Mouse (Mus musculus): Measurements from ENCODE around the gene Naga.
"Not testable (repeated sequence)": the region's sequence is repeated elsewhere in the genome, so short reads cannot be mapped to it uniquely, and the experiment has no call there.

Naga gene

GRCm38 (mm10) chr15:82338593-82339112 lies at the start of gene Naga, which contains the start of the genes Pheta2 and Smdt1:
TSS of gene Naga (minus strand) at chr15:82338925.
TSS of gene Pheta2 (plus strand) at chr15:82338942.
TSS of gene Smdt1 (plus strand) at chr15:82338959.
- peak; percentile 98 for DNase-seq (ENCODE audit: low spot score in 2 of 2)

DNA sequence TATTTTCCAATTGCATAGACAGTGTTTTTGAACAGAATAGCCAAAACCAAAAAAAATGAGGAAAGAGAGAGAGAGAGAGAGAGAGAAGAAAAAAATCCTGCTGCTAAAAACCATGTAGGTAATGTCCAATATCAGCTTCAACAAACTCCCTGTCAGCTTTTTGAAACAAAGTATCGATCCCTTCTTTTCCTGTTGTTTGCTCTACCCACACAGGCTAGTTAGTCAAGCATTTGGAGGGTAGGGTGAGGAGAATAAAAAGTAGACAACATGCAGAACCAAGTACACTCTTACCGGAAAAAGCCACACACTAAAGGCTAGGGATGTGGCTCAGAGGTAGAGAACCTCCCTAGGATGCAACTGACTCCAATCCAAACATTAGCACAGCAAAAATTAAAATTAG lies 47.0 kb upstream of the Naga start:
- no peak for DNase-seq (ENCODE audit: low spot score in 2 of 2)

GRCm38 (mm10) chr15:82382441-82382840 lies 43.7 kb upstream of the Naga start:
- DNase-seq (ENCODE audit: low spot score in 2 of 2): no peak

DNA sequence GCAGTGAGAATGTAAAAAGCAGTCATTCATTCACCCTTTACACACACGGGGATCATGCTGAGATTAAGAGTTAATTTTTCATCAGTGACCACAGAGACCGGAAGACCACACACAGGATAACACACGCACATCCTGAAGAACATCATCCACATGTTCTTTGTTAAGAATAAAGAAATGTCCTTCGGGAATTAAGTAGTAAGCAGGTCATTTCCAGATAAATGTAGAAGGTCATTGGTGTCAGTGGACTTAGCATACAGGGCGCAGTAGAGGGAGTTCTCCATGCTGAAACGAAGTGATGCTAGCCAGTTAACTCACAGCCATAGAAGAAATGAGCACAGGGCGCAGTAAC lies 42.0 kb upstream of the Naga start:
- DNase-seq (ENCODE audit: low spot score in 2 of 2): peak in 1 of 2 experiments; percentile 19

GRCm38 (mm10) chr15:82379871-82380713 lies 41.4 kb upstream of the Naga start, which contains the start of gene Cyp2d22:
TSS of gene Cyp2d22 (minus strand) at chr15:82380260.
- DNase-seq (ENCODE audit: low spot score in 2 of 2): peak; percentile 72 to 77

GRCm38 (mm10) chr15:82379511-82379870 lies 40.8 kb upstream of the Naga start:
- DNase-seq (ENCODE audit: low spot score in 2 of 2): peak in 1 of 2 experiments; percentile 52

DNA sequence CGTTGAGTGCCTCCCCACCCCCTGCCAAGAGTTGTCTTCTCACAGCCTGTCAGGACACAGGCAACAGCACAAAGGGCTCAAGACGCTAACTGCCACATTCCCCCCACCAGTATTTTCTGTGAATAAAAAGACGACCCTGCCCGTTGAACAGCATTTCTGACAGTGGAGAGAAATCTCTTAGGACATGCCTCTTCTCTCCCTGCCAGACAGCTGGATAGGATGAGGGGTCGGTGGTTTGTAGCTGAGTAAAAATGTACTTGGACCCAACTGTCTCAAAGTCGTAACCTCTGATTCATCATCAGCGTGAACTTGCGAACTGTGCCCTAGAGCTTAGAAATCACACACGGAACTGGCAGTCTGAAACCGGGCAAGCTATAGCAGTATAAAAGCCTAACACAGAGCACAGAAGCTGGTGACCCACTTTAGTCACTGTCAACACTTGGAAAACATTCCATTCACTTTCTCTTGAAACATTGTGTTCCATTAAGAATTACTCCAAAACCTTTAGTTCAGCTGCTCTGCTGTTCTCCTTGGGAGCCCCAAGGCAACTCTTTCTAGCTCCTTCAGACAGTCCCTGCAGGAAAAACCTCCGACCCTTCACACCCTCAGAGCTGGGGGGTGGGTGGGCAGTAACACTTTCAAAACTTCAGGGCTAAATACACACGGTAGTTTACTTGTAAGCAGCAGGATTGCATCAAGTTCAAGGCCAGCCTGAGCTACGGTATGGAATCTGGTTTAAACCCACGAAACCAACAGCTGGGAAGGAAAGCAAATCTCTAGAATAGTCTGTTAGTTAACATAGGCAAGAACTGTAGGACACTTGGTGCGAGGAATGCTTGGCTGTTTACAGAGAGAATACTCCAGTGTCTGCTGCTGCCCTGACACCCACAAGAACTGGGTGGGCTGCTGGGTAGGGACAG lies 39.8 kb upstream of the Naga start:
- DNase-seq (ENCODE audit: low spot score in 2 of 2): peak in 1 of 2 experiments; percentile 49

- no peak for DNase-seq (ENCODE audit: low spot score in 2 of 2)
Measured at GRCm38 (mm10) chr15:82377701-82378100, 39.0 kb upstream of the Naga start.

DNA sequence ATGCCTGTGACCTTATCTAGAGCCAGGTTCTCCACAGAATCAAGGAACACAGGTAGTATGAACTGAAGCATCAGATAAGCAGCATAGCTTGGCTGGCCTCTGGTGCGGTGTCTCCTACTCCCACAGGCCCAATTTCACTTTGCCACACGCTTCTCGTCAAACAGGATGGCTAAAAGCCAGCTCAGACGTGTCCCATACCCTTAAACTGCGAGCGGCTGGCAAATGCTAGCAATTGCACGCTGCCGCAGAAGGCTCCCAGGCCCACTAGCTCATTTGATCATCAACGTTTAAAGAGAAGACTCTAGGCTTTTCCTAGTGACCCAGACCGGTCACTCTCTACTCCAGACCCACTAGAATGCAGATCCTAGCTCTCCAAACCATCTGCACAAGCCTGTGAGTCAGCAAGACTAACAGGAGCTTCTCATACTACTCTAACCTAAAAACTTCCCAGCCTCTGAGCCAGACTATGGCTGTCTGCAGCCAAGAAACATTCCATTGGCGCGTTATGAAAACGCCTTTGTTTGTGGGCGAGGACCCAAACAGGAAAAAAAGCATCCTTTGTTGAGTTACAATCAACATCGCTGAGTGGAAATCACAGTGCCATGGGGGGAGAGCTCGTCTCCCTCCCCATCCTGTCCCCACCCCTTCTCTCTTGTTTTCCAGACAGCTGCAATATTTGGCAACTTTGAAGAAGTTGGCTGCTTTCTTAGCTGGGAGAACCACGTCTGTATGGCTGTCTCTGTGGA lies 37.8 kb upstream of the Naga start:
- DNase-seq (ENCODE audit: low spot score in 2 of 2): peak; percentile 91 to 92

- no peak for DNase-seq (ENCODE audit: low spot score in 2 of 2)
Measured at GRCm38 (mm10) chr15:82375855-82376254, 37.1 kb upstream of the Naga start.

DNA sequence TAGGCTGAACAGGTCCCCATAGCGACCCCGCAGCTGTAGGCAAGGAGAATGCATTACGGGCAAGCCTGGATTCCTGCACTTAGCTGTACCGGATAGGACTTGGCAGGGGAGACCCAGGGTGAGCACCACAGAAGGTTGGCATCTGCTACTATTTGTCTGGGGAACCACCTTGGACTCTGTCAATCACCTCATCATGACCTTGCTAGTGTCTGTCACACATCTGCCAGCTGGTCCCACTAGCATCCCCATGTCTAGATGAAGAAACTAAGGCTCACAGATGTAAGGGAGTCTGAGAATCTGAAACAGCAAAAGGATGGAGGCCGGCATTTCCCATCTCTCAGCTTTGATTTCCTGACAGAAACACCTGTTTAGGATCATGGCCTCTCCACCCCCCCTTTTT lies 35.7 kb upstream of the Naga start:
- DNase-seq (ENCODE audit: low spot score in 2 of 2): no peak

- no peak for DNase-seq (ENCODE audit: low spot score in 2 of 2)
Measured at GRCm38 (mm10) chr15:82372991-82373390, 34.3 kb upstream of the Naga start.

DNA sequence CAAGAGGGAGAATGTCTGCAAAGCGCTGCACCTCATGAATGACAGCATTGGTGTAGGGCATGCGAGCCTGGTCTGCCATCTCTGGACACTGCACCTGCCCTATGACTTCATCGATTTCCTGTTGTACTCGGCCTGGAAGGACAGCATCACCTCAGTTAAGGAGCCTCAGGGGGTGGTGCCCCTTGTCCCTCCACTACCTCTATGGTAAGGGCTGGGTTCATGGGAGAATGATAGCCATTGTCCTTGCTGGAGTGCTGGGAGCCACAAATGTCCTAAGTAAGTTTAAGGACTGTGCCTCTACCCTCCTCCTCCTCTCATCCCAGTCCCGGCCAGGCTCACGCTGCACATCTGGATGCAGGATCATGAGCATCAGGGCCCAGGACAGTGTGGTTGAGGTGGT lies 33.7 kb upstream of the Naga start:
- no peak for DNase-seq (ENCODE audit: low spot score in 2 of 2)

GRCm38 (mm10) chr15:82368851-82369250 lies 30.1 kb upstream of the Naga start:
- no peak for DNase-seq (ENCODE audit: low spot score in 2 of 2)

- DNase-seq (ENCODE audit: low spot score in 2 of 2): no peak
Measured at GRCm38 (mm10) chr15:82368146-82368545, 29.4 kb upstream of the Naga start.

- not testable (repeated sequence) for DNase-seq (ENCODE audit: low spot score in 2 of 2)
Measured at GRCm38 (mm10) chr15:82364561-82364960, 25.8 kb upstream of the Naga start.

- DNase-seq (ENCODE audit: low spot score in 2 of 2): not testable (repeated sequence)
Measured at GRCm38 (mm10) chr15:82363801-82364200, 25.1 kb upstream of the Naga start.

- no peak for DNase-seq (ENCODE audit: low spot score in 2 of 2)
Measured at GRCm38 (mm10) chr15:82362234-82362633, 23.5 kb upstream of the Naga start.

GRCm38 (mm10) chr15:82361459-82362018 lies 22.8 kb upstream of the Naga start:
- no peak for DNase-seq (ENCODE audit: low spot score in 2 of 2)

DNA sequence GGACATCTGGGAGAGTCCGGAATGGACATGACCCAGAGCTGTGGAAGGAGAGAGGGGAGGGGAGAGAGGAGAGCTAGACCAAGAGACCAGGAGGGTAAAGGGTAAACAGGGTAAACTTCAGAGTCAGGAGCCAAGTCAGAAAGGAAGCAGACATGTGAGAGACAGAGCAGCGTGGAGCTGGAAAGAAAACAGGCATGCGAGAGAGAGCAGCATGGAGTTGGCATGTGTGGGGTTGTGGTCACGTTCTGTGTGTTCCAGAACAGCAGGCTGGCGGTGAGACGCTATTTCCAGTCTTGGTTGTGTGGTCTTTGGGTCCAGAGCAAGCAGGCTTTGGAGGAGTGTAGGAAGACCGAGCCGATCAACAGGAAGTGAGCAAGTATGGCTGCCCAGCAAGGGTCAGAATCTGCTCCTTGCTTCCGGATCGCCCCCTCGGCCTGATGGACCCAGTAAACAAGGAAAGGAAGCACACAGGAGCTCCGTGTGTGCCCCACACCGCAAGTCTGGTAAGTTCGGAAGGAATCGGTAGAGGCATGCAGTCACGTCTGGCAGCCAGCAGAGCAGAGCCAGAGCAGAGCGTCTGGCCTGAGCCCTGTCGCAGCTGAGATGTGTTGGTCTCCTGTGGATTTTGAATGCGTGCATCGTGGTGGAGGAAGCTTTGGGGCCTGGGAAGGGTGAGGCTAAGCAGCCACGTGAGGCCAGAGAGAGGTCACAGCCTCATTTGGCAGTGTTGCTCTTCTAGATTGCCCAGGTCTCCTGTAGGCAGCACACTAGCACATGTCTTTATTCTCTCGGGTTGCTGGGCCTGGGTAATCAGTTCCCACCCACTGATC lies 19.9 kb upstream of the Naga start:
- no peak for DNase-seq (ENCODE audit: low spot score in 2 of 2)
